11 mouse cellular contexts compared by ENCODE assay signal in the genomic region with DNA sequence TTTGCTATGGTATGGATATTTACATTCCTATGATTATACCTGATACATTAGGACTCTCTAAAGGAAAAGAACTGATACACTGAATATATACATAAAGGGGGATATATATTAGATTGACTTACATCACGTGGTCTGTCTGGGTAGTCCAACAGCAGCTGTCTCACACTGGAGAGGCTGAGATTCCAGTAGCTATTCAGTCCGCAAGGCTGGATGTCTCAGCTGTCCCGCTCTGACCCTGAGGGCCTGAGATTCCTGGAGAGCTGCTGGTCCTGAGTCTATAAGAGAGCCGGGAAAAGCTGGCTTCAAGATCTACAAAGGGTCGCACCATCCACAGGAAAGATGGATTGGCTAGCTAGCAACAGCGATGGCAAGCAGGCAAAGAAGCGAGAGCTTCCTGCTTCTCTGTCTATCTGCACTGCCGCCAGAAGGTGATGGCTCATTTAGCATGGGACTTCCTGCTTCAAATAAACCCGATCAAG. TPM values are rescaled to one million over a fixed set of nuclear protein-coding genes. Genes with fewer than 3 reads are reported as not detected.
DNase-seq lines count a peak whose midpoint lies in the region; ATAC-seq and TF ChIP-seq lines count a peak whose summit lies in the region.
"Had no signal": no experiment of that assay in that cellular context is flagged by ENCODE, and none has a peak within 500 bp of the region (broad histone marks: within the 10 kb centered on the region; RNA-seq: fewer than 3 reads in every experiment).

Ston2 (minus strand) TSS at position 429 of the 479 bp plus-strand sequence.

- no peak within 1 kb of the TSS for H3K4me3 ChIP-seq in hindbrain, embryonic 11.5 days (ENCODE audit: low read depth, low read length)
- no peak within 1 kb of the TSS for H3K4me3 ChIP-seq in hindbrain, embryonic 14.5 days (replicated peaks; ENCODE audit: low read length)
- H3K4me3 ChIP-seq in neural tube, embryonic 14.5 days (ENCODE audit: low read depth, low read length), result no peak within 1 kb of the TSS
- no peak within 1 kb of the TSS for H3K4me3 ChIP-seq in myocyte
- H3K4me3 ChIP-seq in midbrain, embryonic 13.5 days (replicated peaks), result no peak within 1 kb of the TSS
- H3K4me3 ChIP-seq: embryonic facial prominence, embryonic 12.5 days; heart, embryonic 12.5 days; intestine, embryonic 15.5 days had no signal

- H3K27ac ChIP-seq in hindbrain, embryonic 11.5 days (ENCODE audit: low read depth, low read length), result no peak within 1 kb of the TSS
- H3K27ac ChIP-seq in hindbrain, embryonic 14.5 days, result no peak within 1 kb of the TSS
- H3K27ac ChIP-seq in neural tube, embryonic 14.5 days (ENCODE audit: low read depth, low read length), result no peak within 1 kb of the TSS
- H3K27ac ChIP-seq in midbrain, embryonic 13.5 days, result no peak within 1 kb of the TSS

- TF ChIP-seq POLR2A in myocyte (IDR thresholded peaks at IDR 0.05; ENCODE audit: insufficient read length, low read depth), result no peak

- no peak within 1 kb of the TSS for H3K9ac ChIP-seq in hindbrain, embryonic 11.5 days (ENCODE audit: low read depth, low read length)
- H3K9ac ChIP-seq in hindbrain, embryonic 14.5 days, result no peak within 1 kb of the TSS
- no peak within 1 kb of the TSS for H3K9ac ChIP-seq in neural tube, embryonic 14.5 days (replicated peaks; ENCODE audit: low read depth, low read length)
- H3K9ac ChIP-seq in midbrain, embryonic 13.5 days (replicated peaks), result no peak within 1 kb of the TSS
- H3K9ac ChIP-seq: embryonic facial prominence, embryonic 12.5 days; heart, embryonic 12.5 days; intestine, embryonic 15.5 days had no signal

- 80% methylated on average over 9 of the region's 9 CpGs for WGBS in hindbrain, embryonic 11.5 days
- 80% methylated on average over 9 of the region's 9 CpGs for WGBS in hindbrain, embryonic 14.5 days
- 76% methylated on average over 9 of the region's 9 CpGs for WGBS in neural tube, embryonic 14.5 days
- WGBS in midbrain, embryonic 13.5 days, result 86% methylated on average over 9 of the region's 9 CpGs

- H3K4me1 ChIP-seq in hindbrain, embryonic 11.5 days (replicated peaks; ENCODE audit: control insufficient read depth, insufficient read depth, low read length), result no peaks in the 10 kb centered on the region
- H3K4me1 ChIP-seq in hindbrain, embryonic 14.5 days (replicated peaks; ENCODE audit: control insufficient read depth, insufficient read depth, low read length), result no peaks in the 10 kb centered on the region
- H3K4me1 ChIP-seq in neural tube, embryonic 14.5 days (ENCODE audit: control insufficient read depth, insufficient read depth, low read length), result no peaks in the 10 kb centered on the region
- no peaks in the 10 kb centered on the region for H3K4me1 ChIP-seq in midbrain, embryonic 13.5 days (replicated peaks)

- H3K79me2 ChIP-seq in myocyte (ENCODE audit: control insufficient read depth, insufficient read depth), result no peaks in the 10 kb centered on the region

- no peak for DNase-seq in hindbrain, embryonic 11.5 days (ENCODE audit: low spot score)
- DNase-seq in hindbrain, embryonic 14.5 days (ENCODE audit: low spot score), result no peak
- DNase-seq in neural tube, embryonic 10.5 days (ENCODE audit: extremely low spot score, low spot score), result no peak
- DNase-seq in gonadal fat pad, adult 2 months (ENCODE audit: low read depth), result no peak
- DNase-seq in cerebellum, adult 11 months, result no peak

- no peak within 1 kb of the TSS for H3K4me2 ChIP-seq in hindbrain, embryonic 11.5 days (replicated peaks; ENCODE audit: low read depth, low read length)
- no peak within 1 kb of the TSS for H3K4me2 ChIP-seq in hindbrain, embryonic 14.5 days (replicated peaks)
- no peak within 1 kb of the TSS for H3K4me2 ChIP-seq in neural tube, embryonic 14.5 days (ENCODE audit: low read depth, low read length)
- no peak within 1 kb of the TSS for H3K4me2 ChIP-seq in myocyte (ENCODE audit: low read depth)
- no peak within 1 kb of the TSS for H3K4me2 ChIP-seq in midbrain, embryonic 13.5 days (replicated peaks)
- H3K4me2 ChIP-seq: embryonic facial prominence, embryonic 12.5 days; heart, embryonic 12.5 days; intestine, embryonic 15.5 days had no signal

- H3K36me3 ChIP-seq in hindbrain, embryonic 11.5 days (ENCODE audit: control insufficient read depth, insufficient read depth, low read length), result no peaks in the 10 kb centered on the region
- no peaks in the 10 kb centered on the region for H3K36me3 ChIP-seq in hindbrain, embryonic 14.5 days (replicated peaks; ENCODE audit: control insufficient read depth, insufficient read depth)
- no peaks in the 10 kb centered on the region for H3K36me3 ChIP-seq in neural tube, embryonic 14.5 days (ENCODE audit: control insufficient read depth, insufficient read depth, low read length)
- no peaks in the 10 kb centered on the region for H3K36me3 ChIP-seq in myocyte (ENCODE audit: control insufficient read depth, insufficient read depth)
- no peaks in the 10 kb centered on the region for H3K36me3 ChIP-seq in midbrain, embryonic 13.5 days
- H3K36me3 ChIP-seq: embryonic facial prominence, embryonic 12.5 days; heart, embryonic 12.5 days; intestine, embryonic 15.5 days had no signal

- H3ac ChIP-seq in myocyte (ENCODE audit: control insufficient read depth, insufficient read length), result no peak within 1 kb of the TSS

- no peak for ATAC-seq in hindbrain, embryonic 11.5 days (ENCODE audit: low FRiP score)
- ATAC-seq in hindbrain, embryonic 14.5 days (ENCODE audit: low FRiP score), result no peak
- ATAC-seq in neural tube, embryonic 14.5 days (ENCODE audit: low read depth), result no peak
- ATAC-seq in midbrain, embryonic 13.5 days, result no peak
- ATAC-seq: intestine, embryonic 15.5 days had no signal

- H3K27me3 ChIP-seq in hindbrain, embryonic 11.5 days (ENCODE audit: control insufficient read depth, insufficient read depth, low read length), result no peaks in the 10 kb centered on the region
- H3K27me3 ChIP-seq in hindbrain, embryonic 14.5 days (ENCODE audit: control insufficient read depth, insufficient read depth, low read length), result no peaks in the 10 kb centered on the region
- H3K27me3 ChIP-seq in neural tube, embryonic 14.5 days (ENCODE audit: control insufficient read depth, insufficient read depth, low read length), result no peaks in the 10 kb centered on the region
- no peaks in the 10 kb centered on the region for H3K27me3 ChIP-seq in myocyte (ENCODE audit: control insufficient read depth, insufficient read depth, insufficient read length)
- H3K27me3 ChIP-seq in midbrain, embryonic 13.5 days, result no peaks in the 10 kb centered on the region
- H3K27me3 ChIP-seq: embryonic facial prominence, embryonic 12.5 days; intestine, embryonic 15.5 days had no signal

- H3K9me3 ChIP-seq in hindbrain, embryonic 11.5 days (ENCODE audit: control insufficient read depth, low read length), result no peaks in the 10 kb centered on the region
- no peaks in the 10 kb centered on the region for H3K9me3 ChIP-seq in hindbrain, embryonic 14.5 days (ENCODE audit: control insufficient read depth, low read length)
- H3K9me3 ChIP-seq in neural tube, embryonic 14.5 days (ENCODE audit: control insufficient read depth, low read length), result no peaks in the 10 kb centered on the region
- H3K9me3 ChIP-seq in midbrain, embryonic 13.5 days, result no peaks in the 10 kb centered on the region
- H3K9me3 ChIP-seq: embryonic facial prominence, embryonic 12.5 days; heart, embryonic 12.5 days; intestine, embryonic 15.5 days had no signal

TF ChIP-seq in myocyte, 11 proteins besides CTCF, POLR2A, EP300 and RAD21:
- TF ChIP-seq CEBPB (IDR thresholded peaks at IDR 0.05; ENCODE audit: insufficient read depth, poor library complexity, severe bottlenecking) (no peak), SRF (IDR thresholded peaks at IDR 0.05; ENCODE audit: control insufficient read depth, insufficient read length, low read depth) (no peak), MYOD1 (IDR thresholded peaks at IDR 0.05; ENCODE audit: control insufficient read depth in 1 of 3, insufficient read length in 2 of 3, low read depth in 2 of 3) (peak in 2 of 3 experiments; percentile 42 to 73), MAX (IDR thresholded peaks at IDR 0.05; ENCODE audit: low read depth) (no peak), E2F4 (IDR thresholded peaks at IDR 0.05; ENCODE audit: insufficient read depth) (no peak), USF1 (IDR thresholded peaks at IDR 0.05; ENCODE audit: low read depth) (no peak), MYOG (IDR thresholded peaks at IDR 0.05; ENCODE audit: control insufficient read depth in 1 of 3, insufficient read depth in 1 of 3, insufficient read length in 2 of 3, low read depth in 2 of 3) (peak in 2 of 3 experiments; percentile 59 to 84), TCF12 (IDR thresholded peaks at IDR 0.05; ENCODE audit: insufficient read depth, poor library complexity, severe bottlenecking) (peak; percentile 28)

RNA-seq across cellular contexts. Expression of gene Ston2, which starts in this region (rescaled TPM):
- 6.8 and 10.5 TPM in 2 replicates for polyA plus RNA-seq in hindbrain, embryonic 11.5 days (2014; fragmentation: Nextera tagmentation; extraction: Ambion mirVana)
- 9.0 and 9.5 TPM in 2 replicates for polyA plus RNA-seq in hindbrain, embryonic 14.5 days (2014; fragmentation: Nextera tagmentation; extraction: Ambion mirVana)
- 7.2 and 11.6 TPM in 2 replicates for polyA plus RNA-seq in neural tube, embryonic 14.5 days (2014; fragmentation: Nextera tagmentation; extraction: Ambion mirVana)
- polyA plus RNA-seq in gonadal fat pad, adult 2 months (2012; rRNA removed), result 13.9 and 14.6 TPM in 2 replicates
- 12.3 TPM for polyA plus RNA-seq in myocyte (2012; fragmentation: generic; extraction: Trizol)
- 3.8 and 7.4 TPM in 2 replicates for polyA plus RNA-seq in midbrain, embryonic 13.5 days (2015; fragmentation: Nextera tagmentation; extraction: Ambion mirVana)
